Mouse (Mus musculus): ENCODE results near the gene Bicdl2.

GRCm38 (mm10) chr17:23644613-23645495, 15.5 kb upstream of the Bicdl2 start, which contains the start of gene Mmp25:
- no peak for TF ChIP-seq CTCF (IDR thresholded peaks at IDR 0.05)
- no peak for TF ChIP-seq POLR2A (IDR thresholded peaks at IDR 0.05; ENCODE audit: insufficient read depth, low read depth, low read length)
